Mouse (Mus musculus): ENCODE measurements around the gene Tspan12.

- TF ChIP-seq ELF1 (IDR thresholded peaks at IDR 0.05; ENCODE audit: low read depth, low read length) = peak; percentile 24; the same call in 1 of the 2 replicates
- TF ChIP-seq POLR2AphosphoS2 (IDR thresholded peaks at IDR 0.05; ENCODE audit: low read length) = no peak
- no peak for TF ChIP-seq ZC3H11A (IDR thresholded peaks at IDR 0.05; ENCODE audit: low read depth, low read length)
- TF ChIP-seq CTCF (IDR thresholded peaks at IDR 0.05 in 2 of 3, conservative IDR thresholded peaks at IDR 0.05 in 1 of 3; ENCODE audit: control insufficient read depth in 1 of 3, insufficient read depth in 1 of 3, low read depth in 2 of 3, low read length in 3 of 3, poor library complexity in 1 of 3, severe bottlenecking in 1 of 3) = no peak
- TF ChIP-seq POLR2A (IDR thresholded peaks at IDR 0.05; ENCODE audit: control insufficient read depth in 1 of 2, insufficient read depth in 1 of 2, low read depth in 1 of 2, low read length in 2 of 2, poor library complexity in 1 of 2) = peak in 1 of 2 experiments; percentile 23; a peak in 1 of 4 replicates
- TF ChIP-seq ZNF384 (IDR thresholded peaks at IDR 0.05; ENCODE audit: low read depth, low read length) = no peak
- no peak for TF ChIP-seq MXI1 (IDR thresholded peaks at IDR 0.05; ENCODE audit: low read depth, low read length)
Measured at GRCm38 (mm10) chr6:21787274-21787673, 65.0 kb downstream of the Tspan12 start.
